Mouse (Mus musculus) embryo, embryonic 9.5 days (tissue): Measurements from ENCODE around the gene Gadd45gip1.

ENCODE experiments used
- DNase-seq: peaks from one replicate; pipeline ENCODE4 v3.0.0-alpha.2; 2017; ENCODE audit errors: extremely low spot score

The Gadd45gip1 gene

GRCm38 (mm10) chr8:84847684-84848435 lies 16.5 kb downstream of the Gadd45gip1 start:
- DNase-seq = no peak

GRCm38 (mm10) chr8:84856434-84856833 lies 25.1 kb downstream of the Gadd45gip1 start:
- no peak for DNase-seq

- DNase-seq = peak; percentile 88
These were observed 25.6 kb downstream of the Gadd45gip1 start, which contains the start of gene Farsa for GRCm38 (mm10) chr8:84856864-84857441. Farsa (plus strand) TSS chr8:84856989.

- DNase-seq = peak; percentile 83
These were observed 40.3 kb downstream of the Gadd45gip1 start, which contains the start of gene Syce2 for GRCm38 (mm10) chr8:84871376-84872308. Syce2 (plus strand) TSS chr8:84872111.

- DNase-seq = peak; percentile 49
These were observed 41.1 kb downstream of the Gadd45gip1 start for GRCm38 (mm10) chr8:84872309-84872965.

- no peak for DNase-seq
These were observed 41.7 kb downstream of the Gadd45gip1 start for GRCm38 (mm10) chr8:84873016-84873415.

GRCm38 (mm10) chr8:84874339-84874738 lies 43.0 kb downstream of the Gadd45gip1 start:
- no peak for DNase-seq

GRCm38 (mm10) chr8:84877297-84878035 lies 46.1 kb downstream of the Gadd45gip1 start:
- DNase-seq = no peak

GRCm38 (mm10) chr8:84878915-84879314 lies 47.6 kb downstream of the Gadd45gip1 start:
- no peak for DNase-seq

GRCm38 (mm10) chr8:84884728-84885127 lies 53.4 kb downstream of the Gadd45gip1 start:
- DNase-seq = no peak
